Mouse (Mus musculus) C2C12 (cell line): ENCODE measurements at regions not wholly inside any gene's neighbourhood (a gene's known extent, or its start where the extent isn't known, plus 50 kb on each side); places are given as distances from the start of the nearest gene placed in this dataset.
A peak's percentile ranks its signal among the peaks of the same experiment; 100 is the strongest.

Source experiments
- H3K27me3 ChIP-seq: one replicate; pipeline ENCODE4 v1.6.1; 2011; ENCODE audit not compliant: control insufficient read depth, insufficient read depth, insufficient read length
- H3K36me3 ChIP-seq: one replicate; pipeline ENCODE4 v1.6.1; 2011; ENCODE audit not compliant: control insufficient read depth, insufficient read depth
- H3K4me3 ChIP-seq: one replicate; pipeline ENCODE4 v1.5.1; 2011; ENCODE audit warnings: mild to moderate bottlenecking, control low read depth; ENCODE audit not compliant: poor library complexity, insufficient read depth, severe bottlenecking
- H3K79me2 ChIP-seq: one replicate; pipeline ENCODE4 v1.6.1; 2011; ENCODE audit not compliant: control insufficient read depth, insufficient read depth
- H3K79me3 ChIP-seq: one replicate; pipeline ENCODE4 v1.6.1; 2011; ENCODE audit warnings: low read depth, control low read depth
- H3ac ChIP-seq: one replicate; pipeline ENCODE3; 2011; ENCODE audit warnings: low read depth; ENCODE audit not compliant: control insufficient read depth, insufficient read length
- CEBPB ChIP-seq: IDR thresholded peaks from one replicate; pipeline ENCODE4 v1.6.1; 2011; ENCODE audit warnings: low read depth, mild to moderate bottlenecking, control low read depth, moderate library complexity
- CTCF ChIP-seq: IDR thresholded peaks from one replicate; pipeline ENCODE4 v1.5.1; 2011; ENCODE audit not compliant: control insufficient read depth, insufficient read depth, insufficient read length
- FOSL1 ChIP-seq: IDR thresholded peaks from one replicate; pipeline ENCODE4 v1.8.0; 2011; ENCODE audit warnings: mild to moderate bottlenecking, low read length; ENCODE audit not compliant: poor library complexity, insufficient read depth, severe bottlenecking
- MAX ChIP-seq: IDR thresholded peaks from one replicate; pipeline ENCODE4 v1.6.1; 2011; ENCODE audit warnings: mild to moderate bottlenecking, control low read depth
- MYOD1 ChIP-seq: IDR thresholded peaks from one replicate; pipeline ENCODE4 v1.6.1; 2011; ENCODE audit warnings: low read depth; ENCODE audit not compliant: control insufficient read depth, insufficient read length
- MYOG ChIP-seq: IDR thresholded peaks from one replicate; pipeline ENCODE4 v1.6.1; 2011; ENCODE audit not compliant: control insufficient read depth, insufficient read length; ENCODE audit errors: extremely low read depth
- USF1 ChIP-seq: IDR thresholded peaks from one replicate; pipeline ENCODE4 v1.6.1; 2011; ENCODE audit warnings: low read depth, mild to moderate bottlenecking, control low read depth, moderate library complexity

DNA sequence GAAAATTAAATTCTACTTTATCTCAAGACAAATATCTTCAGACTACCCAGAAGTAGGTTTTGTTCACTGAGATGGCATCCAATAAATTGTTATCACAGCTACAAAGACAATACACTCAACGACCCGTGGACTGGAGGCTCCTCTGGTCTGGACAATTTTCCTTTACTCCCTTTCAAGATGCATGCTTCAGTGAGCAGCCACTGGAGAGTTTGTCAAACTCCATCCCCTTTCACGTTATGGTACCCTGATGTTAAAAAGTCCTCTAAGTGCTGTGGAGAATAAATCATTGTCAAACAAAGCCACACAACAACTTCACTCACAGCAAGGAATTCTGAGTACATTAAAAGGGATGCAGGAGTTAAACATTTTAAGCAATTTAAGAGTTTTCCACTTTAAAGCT lies 486.7 kb upstream of the Slit2 start:
- Histone ChIP-seq H3K79me3 (no peaks in the 10 kb centered on the region), H3ac (no peak overlapping the region), H3K36me3 (no peaks in the 10 kb centered on the region), H3K79me2 (no peaks in the 10 kb centered on the region), H3K27me3 (no peaks in the 10 kb centered on the region), H3K4me3 (no peak overlapping the region)
- TF ChIP-seq MAX: no peak
- TF ChIP-seq CTCF: no peak
- no peak for TF ChIP-seq MYOD1
- no peak for TF ChIP-seq FOSL1

DNA sequence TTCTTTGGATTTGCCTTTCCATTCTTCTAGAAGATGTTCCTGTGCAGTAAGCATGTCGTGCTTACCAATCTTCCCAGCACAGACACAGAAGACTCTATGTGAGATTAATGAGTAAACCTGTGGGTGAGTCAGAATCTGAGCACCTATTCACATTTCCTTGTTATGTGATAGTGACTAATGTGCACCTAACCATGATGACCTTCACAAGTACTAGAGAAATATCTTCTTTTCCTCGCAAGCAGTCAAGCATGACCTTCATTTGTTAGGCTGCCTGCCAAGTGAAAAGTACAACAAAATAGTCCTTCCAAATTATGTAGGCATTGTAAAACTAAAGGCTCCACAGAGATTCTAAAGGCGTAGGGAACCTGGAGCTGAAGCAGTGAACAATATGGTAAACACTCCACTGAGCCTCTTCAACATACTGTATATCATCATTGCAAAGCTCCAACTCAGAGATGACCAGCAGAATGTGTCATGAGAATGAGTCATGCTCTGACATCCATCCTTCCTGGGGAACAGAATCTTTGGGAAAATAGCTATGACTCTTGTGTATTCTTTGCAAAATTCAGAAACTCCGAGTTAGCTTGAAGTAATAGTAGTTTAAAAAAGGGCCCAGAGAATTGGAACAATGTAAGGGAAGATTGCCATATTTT lies 480.0 kb upstream of the Slit2 start:
- Histone ChIP-seq H3ac (no peak overlapping the region), H3K79me3 (no peaks in the 10 kb centered on the region), H3K36me3 (no peaks in the 10 kb centered on the region), H3K27me3 (no peaks in the 10 kb centered on the region), H3K4me3 (no peak overlapping the region), H3K79me2 (no peaks in the 10 kb centered on the region)
- TF ChIP-seq MAX (no peak), FOSL1 (peak; percentile 65)

DNA sequence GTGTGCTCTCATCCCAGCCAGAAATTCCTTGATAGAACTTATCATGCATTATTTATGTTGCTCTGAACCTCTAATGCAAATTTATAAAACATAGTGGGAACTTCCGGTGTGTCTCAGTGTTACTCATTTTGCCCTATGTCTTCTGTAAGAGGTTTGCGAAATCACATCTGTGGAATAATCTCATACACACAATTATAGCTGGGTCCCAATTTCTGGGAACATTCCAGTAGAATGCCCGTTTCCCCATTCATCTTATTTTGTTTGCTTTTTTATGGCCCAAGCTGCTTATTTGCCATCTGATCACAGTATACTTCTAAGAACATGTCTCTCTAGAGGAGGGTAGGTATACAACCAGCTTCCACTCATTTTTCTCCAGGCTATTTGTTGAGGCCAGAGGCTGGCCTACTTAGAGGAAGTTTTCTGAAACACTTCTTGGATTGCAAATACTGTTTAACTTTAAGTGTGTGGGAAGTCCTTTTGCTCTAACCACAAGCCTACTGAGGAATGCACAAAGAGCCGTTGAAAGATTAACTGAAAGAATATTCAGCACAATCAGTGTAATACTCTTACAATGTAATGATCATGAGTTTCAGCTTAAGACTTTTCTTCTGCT lies 474.1 kb upstream of the Slit2 start:
- Histone ChIP-seq H3ac (no peak overlapping the region), H3K79me3 (no peaks in the 10 kb centered on the region), H3K27me3 (no peaks in the 10 kb centered on the region), H3K79me2 (no peaks in the 10 kb centered on the region), H3K36me3 (no peaks in the 10 kb centered on the region), H3K4me3 (no peak overlapping the region)
- TF ChIP-seq CEBPB (peak; percentile 80), MYOG (no peak)

DNA sequence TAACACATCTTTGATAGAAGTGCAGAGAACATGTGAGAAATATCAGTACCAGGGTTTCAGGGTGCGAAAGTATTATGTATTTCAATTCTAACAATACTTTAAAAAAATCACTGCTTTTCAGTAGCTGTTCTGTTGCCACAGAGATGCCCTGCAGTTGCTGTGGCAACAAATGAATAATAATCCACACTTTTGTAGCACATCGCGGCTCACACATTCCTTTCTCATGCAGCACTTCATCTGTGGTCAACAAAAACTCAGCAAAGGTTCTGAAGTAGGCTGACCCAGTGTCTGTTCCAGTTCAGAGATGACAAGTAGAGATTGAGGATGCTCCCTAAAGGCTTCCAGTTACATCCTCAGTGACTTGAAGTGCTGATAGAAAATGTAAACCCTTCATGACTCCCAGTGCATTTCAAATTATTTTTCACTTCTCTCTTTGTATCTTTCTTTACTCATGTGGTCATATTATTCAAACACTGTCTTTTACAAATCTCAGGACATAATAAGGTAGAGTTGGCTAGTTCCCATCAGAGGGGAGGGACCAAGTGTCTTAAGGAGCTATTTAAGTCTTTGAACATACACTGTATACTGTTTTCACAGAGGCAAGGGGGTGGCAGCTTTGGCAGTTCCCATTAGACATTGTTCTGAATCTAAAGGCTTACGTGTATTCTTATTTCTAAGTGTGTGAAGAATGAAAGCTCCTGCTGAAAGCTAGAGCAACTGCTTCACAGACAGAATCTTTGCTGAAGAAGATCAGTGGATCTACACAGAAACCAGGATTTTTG lies 460.6 kb upstream of the Slit2 start:
- H3K36me3 ChIP-seq: no peaks in the 10 kb centered on the region
- no peak overlapping the region for H3K4me3 ChIP-seq
- no peaks in the 10 kb centered on the region for H3K27me3 ChIP-seq
- no peaks in the 10 kb centered on the region for H3K79me3 ChIP-seq
- no peak overlapping the region for H3ac ChIP-seq
- TF ChIP-seq FOSL1: no peak
- no peak for TF ChIP-seq CEBPB
- TF ChIP-seq MYOG: no peak
- no peak for TF ChIP-seq USF1
- TF ChIP-seq CTCF: no peak
- TF ChIP-seq MAX: no peak
- TF ChIP-seq MYOD1: no peak
- H3K79me2 ChIP-seq: no peaks in the 10 kb centered on the region

DNA sequence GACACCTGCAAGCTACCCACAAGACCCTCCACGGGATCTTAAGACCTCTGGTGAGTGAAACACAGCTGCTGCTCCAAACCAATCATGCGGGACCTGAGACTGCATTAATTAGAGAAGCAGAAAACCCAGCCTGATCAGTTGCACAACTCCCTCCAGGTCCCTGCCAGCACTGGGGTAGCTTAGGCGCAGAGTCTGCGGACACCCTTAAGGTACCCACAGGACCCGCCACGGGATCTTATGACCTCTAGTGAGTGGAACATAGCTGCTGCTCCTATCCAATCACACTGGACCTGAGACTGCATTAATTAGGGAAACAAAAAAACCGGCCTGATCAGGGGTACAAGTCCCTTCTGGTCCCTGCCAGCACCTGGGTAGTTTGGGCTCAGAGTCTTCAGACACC lies 454.3 kb upstream of the Slit2 start:
- Histone ChIP-seq H3K4me3 (no peak overlapping the region), H3K36me3 (no peaks in the 10 kb centered on the region), H3K27me3 (no peaks in the 10 kb centered on the region), H3ac (no peak overlapping the region), H3K79me2 (no peaks in the 10 kb centered on the region), H3K79me3 (no peaks in the 10 kb centered on the region)
- TF ChIP-seq USF1 (no peak), MYOD1 (no peak), FOSL1 (no peak), MYOG (no peak), CEBPB (no peak), CTCF (no peak), MAX (no peak)

DNA sequence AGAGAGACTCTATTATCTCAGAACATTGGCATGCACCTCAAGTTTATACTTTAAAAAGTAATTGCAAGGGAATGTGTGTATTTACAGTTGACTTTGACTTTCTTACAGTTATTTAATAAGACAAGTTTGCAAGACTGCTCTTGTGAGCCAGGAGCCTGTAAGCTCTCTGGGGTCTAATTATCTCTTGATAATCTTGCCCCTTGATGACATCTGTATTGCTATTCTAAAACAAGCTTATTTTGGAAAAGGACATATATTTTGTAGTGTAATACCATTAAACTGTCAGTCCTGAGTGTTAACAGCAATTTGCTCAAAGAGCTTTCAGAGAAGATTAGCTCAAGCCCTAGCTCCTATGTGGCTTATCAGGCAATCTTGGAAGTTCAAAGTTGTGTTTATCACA lies 445.4 kb upstream of the Slit2 start:
- no peaks in the 10 kb centered on the region for H3K79me2 ChIP-seq
- no peaks in the 10 kb centered on the region for H3K27me3 ChIP-seq

More for the DNA sequence above, 445.4 kb upstream of the Slit2 start:
- no peak overlapping the region for H3ac ChIP-seq
- H3K4me3 ChIP-seq: no peak overlapping the region
- TF ChIP-seq CEBPB (no peak), MAX (no peak)
- no peaks in the 10 kb centered on the region for H3K36me3 ChIP-seq
- no peaks in the 10 kb centered on the region for H3K79me3 ChIP-seq
